Mouse (Mus musculus) gastrocnemius, postnatal 36 days (tissue): ENCODE measurements around the gene S100g. TPM values are rescaled to one million over a fixed set of nuclear protein-coding genes. Genes with fewer than 3 reads are reported as not detected.
A peak's percentile ranks its signal among the peaks of the same experiment; 100 is the strongest.

Experiments
- DNase-seq, 2 experiments: peaks; one replicate each; pipeline ENCODE4 v3.0.0; 2022
- intact Hi-C: fragments of 180-260 bp; cut with DNase I; formaldehyde crosslinking; loops from one replicate; pipeline ENCODE4 v1.15.1; 2025
- long read RNA-seq, 2 experiments: library from polyadenylated mRNA; stranded (forward); transcript quantifications; one replicate each; pipeline ENCODE4 v2.0.0; 2021
- total RNA-seq, 2 experiments: library from RNA; stranded (reverse); gene quantifications; 2 replicates each; pipeline ENCODE4 v1.2.3; 2021

The S100g gene
- not detected for total RNA-seq
- long read RNA-seq, experiment 1 = 0 reads
- long read RNA-seq, experiment 2 = 0 reads

- DNase-seq = no peak
- intact Hi-C loops = no loop called here
Measured at GRCm38 (mm10) chrX:162964383-162964782, at the start of gene S100g. Gene S100g (minus strand): TSS chrX:162964599.

- intact Hi-C loops = no loop called here
- no peak for DNase-seq
Measured at GRCm38 (mm10) chrX:162992121-162992520, 27.7 kb upstream of the S100g start.

- intact Hi-C loops = no loop called here
- no peak for DNase-seq
Measured at GRCm38 (mm10) chrX:162991396-162991795, 27.0 kb upstream of the S100g start.

- intact Hi-C loops = no loop called here
- DNase-seq = no peak
Measured at GRCm38 (mm10) chrX:162986876-162987495, 22.6 kb upstream of the S100g start.

GRCm38 (mm10) chrX:162976194-162976593 lies 11.8 kb upstream of the S100g start:
- intact Hi-C loops = no loop called here
- no peak for DNase-seq

GRCm38 (mm10) chrX:162967456-162967855 lies 3.1 kb upstream of the S100g start:
- intact Hi-C loops = no loop called here
- no peak for DNase-seq

GRCm38 (mm10) chrX:162963840-162964239 lies 559 bp downstream of the S100g start:
- intact Hi-C loops = no loop called here
- no peak for DNase-seq

- no peak for DNase-seq
- intact Hi-C loops = no loop called here
Measured at GRCm38 (mm10) chrX:162957921-162958320, 6.5 kb downstream of the S100g start.

- intact Hi-C loops = no loop called here
- DNase-seq = no peak
Measured at GRCm38 (mm10) chrX:162949811-162950439, 14.5 kb downstream of the S100g start.

GRCm38 (mm10) chrX:162942027-162942426 lies 22.4 kb downstream of the S100g start:
- DNase-seq = no peak
- intact Hi-C loops = no loop called here

GRCm38 (mm10) chrX:162931467-162931866 lies 32.9 kb downstream of the S100g start:
- DNase-seq = no peak

GRCm38 (mm10) chrX:162921487-162922125 lies 42.8 kb downstream of the S100g start:
- DNase-seq = no peak
- intact Hi-C loops = no loop called here

More at GRCm38 (mm10) chrX:162931467-162931866, 32.9 kb downstream of the S100g start:
- intact Hi-C loops = no loop called here

GRCm38 (mm10) chrX:162915697-162916096 lies 48.7 kb downstream of the S100g start:
- intact Hi-C loops = loop anchor here (10.0 kb wide), 2 partner anchors 759 to 1149 kb away; no protein-coding TSS in a partner anchor
- DNase-seq = peak; percentile 7 to 12

GRCm38 (mm10) chrX:162913651-162914050 lies 50.7 kb downstream of the S100g start:
- no peak for DNase-seq
- intact Hi-C loops = loop anchor here (10.0 kb wide), 2 partner anchors 761 to 1151 kb away; no protein-coding TSS in a partner anchor

Other genes with a start within 250 kb of the S100g start
- gene Rbbp7, start 204.2 kb downstream of the S100g start, total RNA-seq = 10 to 100 TPM; 73.8 to 88.7 TPM
- 1 to 10 TPM; 6.4 to 9.4 TPM for gene Txlng, start 135.1 kb downstream of the S100g start, total RNA-seq
- gene Syap1, start 76.2 kb downstream of the S100g start, total RNA-seq = 10 to 100 TPM; 20.3 to 24.2 TPM
- gene Ctps2, start 63.4 kb downstream of the S100g start, total RNA-seq = 1 to 10 TPM; 4.9 to 5.3 TPM